Mouse (Mus musculus) midbrain, embryonic 11.5 days (tissue): Measurements from ENCODE around the gene Gm11444. TPM values are rescaled to one million over a fixed set of nuclear protein-coding genes. Genes with fewer than 3 reads are reported as not detected.
A peak's percentile ranks its signal among the peaks of the same experiment; 100 is the strongest.

ENCODE experiments used
- ATAC-seq: fragments of 200-750 bp; cut with Nextera tagmentation; 2 replicates; pipeline ENCODE4 v1.8.0; 2017; ENCODE audit warnings: moderate TSS enrichment, moderate library complexity; ENCODE audit not compliant: low FRiP score
- DNase-seq: peaks from one replicate; pipeline ENCODE4 v3.0.0; 2015; ENCODE audit warnings: low spot score; ENCODE audit errors: missing footprints
- H3K27ac ChIP-seq: fragments of 300-500 bp; sonication (generic); 2 replicates; pipeline ENCODE4 v1.5.1; 2014; ENCODE audit warnings: low read depth, low read length
- H3K27me3 ChIP-seq: fragments of 300-500 bp; sonication (generic); 2 replicates; pipeline ENCODE4 v1.6.1; 2014; ENCODE audit warnings: mild to moderate bottlenecking, low read length, moderate library complexity, mixed read lengths; ENCODE audit not compliant: control insufficient read depth, insufficient read depth
- H3K36me3 ChIP-seq: fragments of 300-500 bp; sonication (generic); 2 replicates; pipeline ENCODE4 v1.6.1; 2014; ENCODE audit warnings: mild to moderate bottlenecking, low read length, moderate library complexity, mixed read lengths; ENCODE audit not compliant: control insufficient read depth, insufficient read depth
- H3K4me1 ChIP-seq: fragments of 300-500 bp; sonication (generic); 2 replicates; pipeline ENCODE4 v1.6.1; 2014; ENCODE audit warnings: low read length; ENCODE audit not compliant: control insufficient read depth, insufficient read depth
- H3K4me2 ChIP-seq: fragments of 300-500 bp; sonication (generic); 2 replicates; pipeline ENCODE4 v1.6.1; 2014; ENCODE audit warnings: mild to moderate bottlenecking, moderate library complexity
- H3K4me3 ChIP-seq: fragments of 300-500 bp; sonication (generic); 2 replicates; pipeline ENCODE4 v1.5.1; 2014; ENCODE audit warnings: low read depth, low read length
- H3K9ac ChIP-seq: fragments of 300-500 bp; sonication (generic); 2 replicates; pipeline ENCODE4 v1.6.1; 2014; ENCODE audit warnings: low read length
- H3K9me3 ChIP-seq: fragments of 300-500 bp; sonication (generic); 2 replicates; pipeline ENCODE4 v1.6.1; 2016; ENCODE audit warnings: low read length; ENCODE audit not compliant: control insufficient read depth
- WGBS: fragments of 180-500 bp; shearing (Covaris S2); extraction: QIAGEN DNeasy Blood & Tissue Kit; methylation state at CpG from one replicate; pipeline ENCODE4 v1.1.7; 2014; 5-methylcytosine and 5-hydroxymethylcytosine counted together
- polyA plus RNA-seq: library from polyadenylated mRNA; unstranded; fragments of >200 nt; fragmentation: Nextera tagmentation; extraction: Ambion mirVana; gene quantifications from 2 replicates; pipeline ENCODE4 v1.2.1, GENCODE M21; 2014

The Gm11444 gene
- polyA plus RNA-seq, 1 experiment from 2014 or later = not detected

DNA sequence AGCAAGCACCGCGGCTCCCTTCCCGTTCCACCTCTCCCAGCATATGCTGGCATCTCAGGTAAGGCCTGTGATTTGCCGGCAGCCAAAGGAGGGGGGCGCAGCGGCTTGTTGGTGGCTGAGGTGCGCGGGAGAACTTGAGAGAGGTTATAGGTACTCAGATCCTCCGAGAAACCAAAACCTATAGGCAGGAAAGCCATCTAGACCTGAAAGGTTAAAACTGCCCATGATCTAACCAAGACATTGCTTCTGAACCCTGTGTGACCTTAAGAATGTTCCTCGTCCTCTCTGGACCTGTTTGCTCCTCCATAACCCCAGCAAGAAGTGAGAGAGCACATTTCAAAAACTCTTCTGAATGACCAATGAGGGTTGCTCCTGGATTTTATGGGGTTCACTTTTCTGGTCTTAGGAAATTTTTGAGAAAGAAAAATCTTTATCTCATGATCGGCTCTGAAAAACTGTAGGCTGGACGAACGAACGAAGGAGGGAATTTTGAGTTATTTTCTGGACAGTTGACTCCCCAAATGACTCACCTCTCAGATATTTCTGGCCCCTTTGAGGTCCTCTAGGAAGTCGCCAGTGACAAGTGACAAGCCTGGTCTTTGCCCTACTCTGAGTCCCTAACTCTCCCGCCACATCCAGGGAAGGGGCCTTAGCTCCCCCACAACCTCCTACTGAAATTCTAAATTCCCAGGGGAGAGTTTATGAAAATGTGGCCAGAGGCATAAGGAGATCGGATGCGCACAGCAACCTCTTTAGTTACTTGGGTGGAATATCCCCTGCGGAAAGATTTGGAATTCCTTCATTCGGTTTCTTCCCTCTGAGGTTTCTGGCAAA is 11.5 kb downstream of the Gm11444 start:
- DNase-seq (peak; percentile 97), ATAC-seq (no peak)
- H3K9ac ChIP-seq = no peak overlapping the region
- peaks cover 100% of the 10 kb centered on the region for H3K27me3 ChIP-seq
- no peaks in the 10 kb centered on the region for H3K36me3 ChIP-seq
- no peak overlapping the region for H3K4me3 ChIP-seq
- peaks cover 10% of the 10 kb centered on the region; the same call in 1 of the 2 replicates for H3K4me1 ChIP-seq
- WGBS = 2% methylated on average over 20 of the region's 20 CpGs
- H3K27ac ChIP-seq = no peak overlapping the region
- H3K4me2 ChIP-seq = no peak overlapping the region
- no peaks in the 10 kb centered on the region for H3K9me3 ChIP-seq

DNA sequence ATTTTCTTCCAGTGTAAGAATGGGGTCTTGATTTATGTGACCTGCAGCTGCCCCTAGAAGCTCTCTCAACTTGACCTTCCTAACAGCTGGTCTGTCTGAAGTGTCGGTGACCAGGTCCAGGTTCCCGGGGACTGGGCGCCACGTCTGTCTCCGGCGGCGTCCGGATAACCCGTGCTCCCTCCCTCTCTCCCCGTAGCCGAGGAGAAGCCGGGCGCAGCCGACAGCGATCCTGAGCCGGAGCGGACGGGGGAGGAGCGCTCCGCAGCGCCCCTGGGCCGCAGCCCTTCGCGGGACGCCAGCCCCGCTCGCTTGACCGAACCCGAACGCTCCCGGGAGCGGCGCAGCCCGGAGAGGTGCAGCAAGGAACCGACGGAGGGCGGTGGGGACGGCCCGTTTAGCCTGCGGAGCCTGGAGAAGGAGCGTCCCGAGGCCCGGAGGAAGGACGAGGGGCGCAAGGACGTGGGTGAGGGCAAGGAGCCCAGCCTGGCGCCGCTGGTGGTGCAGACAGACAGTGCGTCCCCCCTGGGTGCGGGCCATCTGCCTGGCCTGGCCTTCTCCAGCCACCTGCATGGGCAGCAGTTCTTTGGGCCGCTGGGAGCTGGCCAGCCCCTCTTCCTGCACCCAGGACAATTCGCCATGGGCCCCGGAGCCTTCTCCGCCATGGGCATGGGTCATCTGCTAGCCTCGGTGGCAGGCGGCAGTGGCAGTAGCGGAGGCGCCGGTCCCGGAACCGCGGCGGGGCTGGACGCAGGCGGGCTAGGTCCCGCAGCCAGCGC is 12.3 kb downstream of the Gm11444 start:
- Histone ChIP-seq H3K27me3 (peaks cover 100% of the 10 kb centered on the region), H3K4me3 (peak overlapping the region; percentile 9; the same call in 1 of the 2 replicates), H3K9me3 (no peaks in the 10 kb centered on the region), H3K4me2 (peak overlapping the region; percentile 7; the same call in 1 of the 2 replicates), H3K36me3 (no peaks in the 10 kb centered on the region), H3K27ac (no peak overlapping the region), H3K9ac (0 out of 2 replicates have a peak overlapping the region, but pooled peaks have one; percentile 7), H3K4me1 (peaks cover 13% of the 10 kb centered on the region)
- DNase-seq = peak; percentile 98
- no peak for ATAC-seq
- under 1% methylated on average over 65 of the region's 67 CpGs for WGBS

DNA sequence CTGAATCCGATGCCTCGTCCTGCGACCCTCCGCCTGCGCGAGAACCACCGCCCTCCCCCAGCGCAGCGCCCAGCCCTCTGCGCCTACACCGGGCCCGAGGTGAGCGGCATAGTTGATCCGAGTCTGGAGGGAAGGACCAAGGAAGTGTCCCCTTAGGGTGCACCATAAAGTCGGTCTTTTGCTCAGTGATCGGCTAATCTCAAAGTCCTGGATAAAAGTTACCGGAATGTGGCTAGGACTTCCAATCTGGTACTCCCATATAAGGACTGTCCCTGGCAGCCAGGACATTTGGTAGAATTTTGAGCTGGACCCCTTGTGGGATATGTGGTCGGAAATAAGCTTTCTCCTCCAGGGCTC is 12.9 kb downstream of the Gm11444 start:
- H3K27me3 ChIP-seq = peaks cover 100% of the 10 kb centered on the region
- H3K4me3 ChIP-seq = no peak overlapping the region
- H3K27ac ChIP-seq = no peak overlapping the region
- no peak for DNase-seq
- no peak overlapping the region for H3K4me2 ChIP-seq
- no peak for ATAC-seq
- H3K9me3 ChIP-seq = no peaks in the 10 kb centered on the region
- H3K36me3 ChIP-seq = no peaks in the 10 kb centered on the region
- under 1% methylated on average over 18 of the region's 18 CpGs for WGBS
- H3K4me1 ChIP-seq = peaks cover 17% of the 10 kb centered on the region
- no peak overlapping the region for H3K9ac ChIP-seq

DNA sequence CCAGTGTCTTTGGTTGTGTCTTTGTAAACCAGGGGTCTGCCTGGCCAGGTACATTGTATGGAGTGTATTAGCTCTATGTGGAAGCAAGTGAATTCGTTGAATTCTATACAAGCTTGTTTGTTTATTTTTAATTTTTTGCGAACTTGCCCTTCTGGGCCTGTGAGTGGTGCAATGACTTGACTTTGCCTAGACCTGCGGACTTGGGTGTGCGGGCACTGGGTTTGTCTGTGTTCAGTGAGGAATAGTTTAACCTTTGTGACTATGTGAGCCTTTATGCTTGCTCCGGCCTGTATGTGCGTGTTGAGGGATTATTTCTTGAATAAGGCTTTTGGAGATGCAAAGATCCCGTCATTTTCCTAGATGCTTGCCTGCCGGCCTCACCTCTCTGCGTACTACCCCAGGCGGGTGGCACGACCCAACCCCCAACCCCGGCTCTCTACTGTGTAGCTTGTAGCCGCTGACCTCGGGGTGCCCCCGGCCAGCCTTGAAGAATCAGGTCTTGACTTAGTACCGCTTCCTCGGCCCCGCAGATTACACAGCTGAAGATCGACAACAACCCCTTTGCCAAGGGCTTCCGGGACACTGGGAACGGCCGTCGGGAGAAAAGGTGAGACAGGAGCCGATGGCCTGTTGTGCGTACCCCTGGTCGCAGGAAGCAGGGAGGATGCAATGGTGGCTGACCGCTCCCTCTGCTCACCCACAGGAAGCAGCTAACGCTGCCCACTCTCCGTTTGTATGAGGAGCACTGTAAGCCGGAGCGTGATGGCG is 13.4 kb downstream of the Gm11444 start:
- peaks cover 19% of the 10 kb centered on the region for H3K4me1 ChIP-seq
- peak; percentile 97 for DNase-seq
- no peak for ATAC-seq
- peaks cover 100% of the 10 kb centered on the region for H3K27me3 ChIP-seq
- H3K36me3 ChIP-seq = no peaks in the 10 kb centered on the region
- 1% methylated on average over 32 of the region's 32 CpGs for WGBS
- no peak overlapping the region for H3K4me2 ChIP-seq
- no peak overlapping the region for H3K4me3 ChIP-seq
- H3K27ac ChIP-seq = no peak overlapping the region
- H3K9me3 ChIP-seq = no peaks in the 10 kb centered on the region
- H3K9ac ChIP-seq = no peak overlapping the region

DNA sequence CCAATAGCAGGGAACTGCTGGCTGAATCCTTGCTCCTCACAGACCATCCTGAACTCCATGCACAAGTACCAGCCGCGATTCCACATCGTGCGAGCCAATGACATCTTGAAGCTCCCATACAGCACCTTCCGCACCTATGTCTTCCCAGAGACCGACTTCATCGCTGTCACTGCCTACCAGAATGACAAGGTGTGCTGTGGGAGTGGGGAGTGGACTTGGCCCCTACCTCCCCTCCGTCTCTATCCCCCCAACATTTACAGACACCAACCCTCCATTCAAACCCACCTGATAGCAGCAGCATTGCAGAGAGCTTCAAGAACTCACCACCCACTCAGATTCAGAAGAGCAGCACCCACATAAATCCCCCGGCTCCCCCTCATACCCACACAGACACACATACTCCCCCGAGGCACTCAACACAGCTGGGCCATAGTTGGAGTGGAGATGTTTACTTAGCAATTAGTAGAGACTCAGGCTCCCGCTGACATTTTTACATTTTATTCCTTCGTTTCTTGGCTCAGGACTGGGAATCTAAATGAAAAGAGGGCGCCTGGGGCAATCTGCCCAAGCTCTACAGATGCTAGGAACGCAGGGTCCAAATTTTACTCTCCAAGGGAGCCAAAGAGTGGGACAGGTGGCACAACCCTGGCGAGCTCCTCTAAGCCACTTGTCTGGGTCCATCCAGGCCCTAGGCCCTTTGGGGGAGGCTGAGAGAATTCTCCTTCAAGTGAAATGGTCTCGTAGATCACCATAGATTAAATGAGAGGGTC is 14.2 kb downstream of the Gm11444 start:
- WGBS = 2% methylated on average over 16 of the region's 16 CpGs
- no peak overlapping the region for H3K4me3 ChIP-seq

DNA sequence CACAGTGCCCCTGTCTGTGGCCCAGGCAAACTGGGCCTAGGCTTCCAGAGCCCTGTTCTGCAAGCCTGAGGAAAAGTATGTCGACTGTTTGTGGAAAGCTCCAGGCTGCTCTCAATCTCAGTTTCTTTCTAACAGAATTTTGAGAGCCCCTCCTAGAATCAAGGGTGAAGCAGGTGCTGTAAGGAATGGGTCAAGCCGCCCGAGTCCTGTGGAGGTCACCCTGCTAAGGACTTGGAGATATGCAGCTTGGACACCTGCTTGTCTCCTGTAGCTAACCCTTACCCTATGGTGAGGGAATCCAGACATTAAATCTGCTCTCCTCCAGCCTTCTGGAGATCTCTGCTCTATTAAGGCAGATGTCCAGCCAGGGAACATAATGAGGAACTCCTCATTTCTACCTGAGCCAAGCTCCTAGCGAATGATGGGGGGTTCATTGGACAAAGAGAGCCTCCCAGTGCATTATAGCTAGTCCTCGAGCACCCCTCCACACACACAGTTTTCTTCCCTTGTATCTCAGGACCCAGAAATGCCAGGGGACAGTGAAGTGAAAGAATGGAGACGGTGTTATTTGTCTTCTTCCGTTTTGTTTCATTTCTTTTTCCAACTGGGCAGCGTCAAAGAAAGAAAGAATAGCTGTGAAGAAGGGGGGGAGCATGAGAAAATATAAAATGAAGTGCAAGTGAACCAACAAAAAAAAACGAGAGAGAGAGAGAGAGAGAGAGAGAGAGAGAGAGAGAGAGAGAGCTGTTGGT is 15.0 kb downstream of the Gm11444 start:
- Histone ChIP-seq H3K4me1 (peaks cover 15% of the 10 kb centered on the region), H3K27me3 (peaks cover 100% of the 10 kb centered on the region), H3K4me2 (no peak overlapping the region), H3K9ac (no peak overlapping the region), H3K27ac (no peak overlapping the region), H3K4me3 (no peak overlapping the region), H3K9me3 (no peaks in the 10 kb centered on the region), H3K36me3 (no peaks in the 10 kb centered on the region)
- WGBS = 4% methylated on average over 9 of the region's 9 CpGs
- DNase-seq = peak; percentile 91
- ATAC-seq = no peak

More for the DNA sequence above, 14.2 kb downstream of the Gm11444 start:
- DNase-seq (peak; percentile 96), ATAC-seq (no peak)
- Histone ChIP-seq H3K27me3 (peaks cover 100% of the 10 kb centered on the region), H3K4me1 (peaks cover 17% of the 10 kb centered on the region), H3K4me2 (no peak overlapping the region), H3K9me3 (no peaks in the 10 kb centered on the region), H3K36me3 (no peaks in the 10 kb centered on the region), H3K27ac (no peak overlapping the region), H3K9ac (no peak overlapping the region)

DNA sequence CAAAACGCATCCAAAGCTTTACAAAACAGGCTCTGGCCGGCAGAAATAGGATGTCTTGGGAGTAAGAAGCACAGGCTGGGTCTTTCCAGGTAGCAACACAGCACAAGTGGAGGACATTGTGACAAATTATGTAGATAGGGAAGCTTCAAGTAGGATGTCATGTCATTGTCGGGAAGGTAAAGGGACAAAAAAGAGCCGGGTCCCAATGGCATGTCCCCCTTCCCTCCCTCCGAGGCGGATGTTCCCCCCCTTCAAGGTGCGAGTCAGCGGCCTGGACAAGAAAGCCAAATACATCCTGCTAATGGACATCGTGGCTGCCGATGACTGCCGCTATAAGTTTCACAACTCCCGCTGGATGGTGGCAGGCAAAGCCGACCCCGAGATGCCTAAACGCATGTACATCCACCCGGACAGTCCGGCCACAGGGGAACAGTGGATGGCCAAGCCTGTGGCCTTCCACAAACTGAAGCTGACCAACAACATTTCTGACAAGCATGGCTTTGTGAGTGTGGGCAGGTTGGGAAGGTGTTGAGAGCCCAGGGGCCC is 15.7 kb downstream of the Gm11444 start:
- under 1% methylated on average over 17 of the region's 17 CpGs for WGBS
- Histone ChIP-seq H3K27me3 (peaks cover 100% of the 10 kb centered on the region), H3K27ac (no peak overlapping the region), H3K9ac (no peak overlapping the region), H3K4me3 (no peak overlapping the region), H3K4me2 (no peak overlapping the region), H3K9me3 (no peaks in the 10 kb centered on the region), H3K4me1 (peaks cover 23% of the 10 kb centered on the region), H3K36me3 (no peaks in the 10 kb centered on the region)
- DNase-seq (peak; percentile 96), ATAC-seq (no peak)
